Mouse (Mus musculus): Measurements from ENCODE around the gene Uqcc2. TPM values are rescaled to one million over a fixed set of nuclear protein-coding genes. Genes with fewer than 3 reads are reported as not detected.

The Uqcc2 gene
- polyA plus RNA-seq, 1 experiment from 2014 or later = 266 TPM

DNA sequence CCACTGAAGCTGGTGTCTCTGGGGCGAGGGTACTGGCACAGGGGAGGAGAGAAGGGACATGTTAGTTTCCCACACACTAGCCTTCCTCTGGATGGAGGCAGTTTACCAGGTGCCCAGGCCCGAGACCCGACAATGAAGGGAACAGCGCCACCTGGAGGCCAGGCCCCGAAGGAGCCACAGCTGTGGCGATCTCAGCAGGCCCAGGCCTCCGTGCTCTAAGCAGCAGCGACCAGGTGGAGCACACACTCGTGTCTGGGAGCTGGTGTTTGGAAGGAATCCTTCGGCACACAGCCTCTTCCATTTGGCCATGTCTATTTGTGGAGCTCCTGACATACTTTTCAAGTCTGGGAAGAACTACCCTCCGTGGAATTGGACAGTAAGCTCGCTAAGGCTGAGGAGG is 8.5 kb downstream of the Uqcc2 start:
- DNase-seq (ENCODE audit: low spot score) = peak; percentile 78

GRCm38 (mm10) chr17:27123813-27124375 is 9.8 kb downstream of the Uqcc2 start:
- DNase-seq (ENCODE audit: low spot score) = no peak

DNA sequence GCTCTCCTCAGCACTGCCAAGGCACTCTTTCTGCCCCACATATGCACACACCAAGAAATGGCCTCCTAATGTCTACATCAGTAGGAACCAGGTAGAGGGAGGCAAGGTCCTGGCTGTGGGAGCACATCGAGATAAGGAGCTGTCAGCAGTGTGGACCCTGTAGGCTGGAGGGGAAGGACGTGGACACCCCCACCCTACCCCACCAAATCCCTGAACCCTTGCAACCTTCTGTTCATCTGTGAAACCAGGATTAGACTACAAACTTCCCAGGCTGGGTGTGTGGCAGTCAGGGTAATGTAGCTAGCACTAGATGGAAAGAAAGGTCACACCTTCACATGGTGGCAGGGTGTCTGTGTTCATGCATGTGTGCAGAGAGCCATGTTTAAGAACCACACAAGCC is 10.6 kb downstream of the Uqcc2 start:
- no peak for DNase-seq (ENCODE audit: low spot score)

GRCm38 (mm10) chr17:27122701-27123100 is 11.0 kb downstream of the Uqcc2 start:
- no peak for DNase-seq (ENCODE audit: low spot score)

GRCm38 (mm10) chr17:27121781-27122180 is 11.9 kb downstream of the Uqcc2 start:
- DNase-seq (ENCODE audit: low spot score) = no peak

- no peak for DNase-seq (ENCODE audit: low spot score)
Measured at GRCm38 (mm10) chr17:27121266-27121665, 12.4 kb downstream of the Uqcc2 start.

GRCm38 (mm10) chr17:27120561-27121024 is 13.1 kb downstream of the Uqcc2 start:
- peak; percentile 16 for DNase-seq (ENCODE audit: low spot score)

DNA sequence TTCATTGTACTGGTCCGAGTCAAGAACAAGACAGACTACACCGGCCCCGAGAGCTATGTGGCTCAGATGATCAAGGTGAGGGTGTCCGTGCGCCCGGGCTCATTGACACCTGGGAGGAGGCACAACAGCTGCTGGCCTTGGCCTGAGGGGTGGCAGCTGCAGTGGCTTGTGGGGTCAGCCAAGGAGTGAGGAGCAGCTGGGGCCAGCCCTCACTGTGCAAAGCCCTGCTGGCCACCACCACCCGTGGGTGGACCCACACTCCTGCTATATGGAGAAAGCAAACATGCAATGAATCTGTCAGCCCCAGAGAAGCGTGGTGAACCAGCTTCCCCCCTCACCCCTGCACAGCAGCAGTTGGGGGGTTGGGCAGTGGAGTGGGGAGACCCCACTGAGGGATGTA is 13.8 kb downstream of the Uqcc2 start:
- no peak for DNase-seq (ENCODE audit: low spot score)

DNA sequence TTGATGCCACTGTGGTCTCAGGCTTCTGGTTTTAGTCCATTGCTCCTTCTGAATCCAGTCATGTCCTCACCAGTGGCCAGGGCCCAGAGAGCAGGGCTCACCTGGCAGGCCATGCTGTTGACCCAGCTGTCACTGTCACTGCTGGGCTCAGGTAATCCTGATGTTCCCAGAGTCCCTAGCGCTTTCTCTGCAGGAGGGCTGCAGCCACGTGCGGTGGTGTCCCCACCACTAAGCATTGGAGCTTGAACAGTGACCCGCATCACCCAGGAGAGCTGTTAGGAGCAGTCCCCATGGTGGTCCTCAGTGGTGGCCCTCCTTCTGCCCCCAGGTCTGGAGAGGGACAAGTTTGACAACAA is 14.2 kb downstream of the Uqcc2 start:
- no peak for DNase-seq (ENCODE audit: low spot score)

DNA sequence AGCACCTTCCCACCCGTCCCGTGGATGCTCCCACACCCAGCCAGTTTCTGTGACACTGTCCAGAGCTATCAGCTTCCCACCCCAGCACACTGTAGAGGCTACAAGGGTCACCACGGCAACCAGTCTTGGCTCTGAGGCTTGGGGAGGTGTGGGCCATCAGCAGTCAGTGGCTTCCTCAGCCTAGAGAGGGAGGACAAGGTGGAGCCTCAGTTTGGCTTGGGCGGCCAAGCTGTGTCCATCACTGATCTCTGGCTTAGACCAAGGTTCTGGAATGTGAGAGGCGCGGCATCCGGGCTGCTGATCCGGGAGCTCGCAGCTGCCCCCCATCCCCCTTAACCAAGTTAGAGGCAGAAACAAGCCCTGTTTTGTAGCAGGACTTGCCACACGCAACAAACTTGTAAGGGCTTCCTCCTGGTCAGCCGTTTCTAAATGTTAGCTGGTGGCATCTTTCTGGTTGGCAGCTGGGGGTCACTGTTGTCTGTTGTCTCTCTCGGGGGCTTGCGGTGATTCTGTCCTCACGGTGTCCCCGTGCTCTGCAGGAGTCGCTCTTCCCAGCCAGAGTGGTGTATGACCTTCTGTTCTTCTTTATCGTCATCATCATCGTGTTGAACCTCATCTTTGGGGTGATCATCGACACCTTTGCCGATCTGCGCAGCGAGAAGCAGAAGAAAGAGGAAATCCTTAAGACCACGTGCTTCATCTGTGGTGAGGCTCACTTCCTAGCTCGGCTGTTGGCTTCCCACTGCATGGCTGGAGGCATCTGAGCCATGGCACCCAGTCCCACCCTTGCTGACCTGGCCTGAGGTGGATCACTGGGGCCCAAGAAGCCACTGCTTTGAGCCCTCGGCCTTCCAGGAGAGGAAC is 14.8 kb downstream of the Uqcc2 start:
- DNase-seq (ENCODE audit: low spot score) = peak; percentile 21

DNA sequence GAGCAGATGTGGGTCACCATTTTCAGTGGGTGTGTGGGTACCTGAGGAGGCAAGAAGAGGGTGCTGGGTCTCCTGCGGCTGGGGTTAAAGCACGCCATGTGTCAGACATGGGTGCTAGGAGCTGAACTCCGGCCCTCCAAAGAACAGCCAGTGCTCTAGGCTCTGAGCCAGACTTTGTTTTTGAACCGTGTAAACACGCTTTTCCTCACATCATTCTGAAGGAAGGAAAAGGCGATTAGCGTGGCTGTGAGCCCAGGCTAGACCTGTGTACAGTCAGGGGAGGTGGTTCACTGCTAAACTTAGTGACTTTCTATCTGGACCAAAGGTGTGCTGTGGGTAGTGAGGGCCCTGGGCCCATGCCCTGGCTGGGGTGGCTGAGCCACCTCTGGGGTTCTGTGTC is 23.6 kb downstream of the Uqcc2 start:
- DNase-seq (ENCODE audit: low spot score) = no peak

DNA sequence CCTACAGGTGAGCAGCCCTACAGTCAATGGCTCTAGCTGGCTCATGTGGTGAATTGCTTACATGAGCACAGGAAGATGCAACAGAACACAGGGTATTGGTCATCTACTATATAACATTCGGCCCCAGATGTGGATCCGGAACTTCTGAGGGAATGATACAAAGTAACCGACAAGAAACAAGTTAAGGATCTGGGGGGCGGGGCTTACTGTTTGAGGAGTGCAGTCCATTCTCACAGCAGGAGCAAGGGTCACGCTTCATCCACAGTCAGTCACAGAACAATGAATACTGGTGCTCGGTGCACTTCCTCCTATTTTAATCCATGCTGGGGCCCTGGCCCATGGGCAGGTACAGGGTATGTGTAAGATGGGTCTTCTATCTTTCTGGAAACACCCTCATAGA is 25.8 kb downstream of the Uqcc2 start:
- DNase-seq (ENCODE audit: low spot score) = no peak

- DNase-seq (ENCODE audit: low spot score) = peak; percentile 53
Measured at GRCm38 (mm10) chr17:27106745-27107144, 27.0 kb downstream of the Uqcc2 start.

DNA sequence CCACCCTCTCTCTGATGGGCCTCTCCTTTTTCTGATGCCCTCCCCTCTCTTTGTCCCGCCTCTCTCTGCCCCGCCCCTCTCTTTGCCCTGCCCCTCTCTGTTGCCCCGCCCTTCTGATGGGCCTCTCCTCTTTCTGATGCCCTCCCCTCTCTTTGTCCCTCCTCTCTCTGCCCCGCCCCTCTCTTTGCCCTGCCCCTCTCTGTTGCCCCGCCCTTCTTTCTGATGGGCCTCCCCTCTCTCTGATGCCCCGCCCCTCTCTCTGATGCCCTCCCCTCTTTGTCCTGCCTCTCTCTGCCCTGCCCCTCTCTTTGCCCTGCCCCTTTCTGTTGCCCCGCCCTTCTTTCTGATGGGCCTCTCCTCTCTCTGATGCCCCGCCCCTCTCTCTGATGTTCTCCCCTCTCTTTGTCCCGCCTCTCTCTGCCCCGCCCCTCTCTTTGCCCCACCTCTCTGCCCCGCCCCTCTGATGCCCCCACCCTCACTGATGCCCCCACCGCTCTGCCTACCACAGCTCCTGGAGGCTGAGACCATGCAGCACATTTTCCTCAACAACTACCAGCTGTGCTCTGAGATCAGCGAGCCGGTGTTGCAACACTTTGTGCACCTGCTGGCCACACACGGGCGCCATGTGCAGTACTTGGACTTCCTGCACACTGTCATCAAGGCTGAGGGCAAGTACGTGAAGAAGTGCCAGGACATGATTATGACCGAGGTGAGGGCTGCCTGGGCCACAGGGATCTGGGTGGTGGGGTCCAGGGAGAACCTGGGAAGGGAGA is 27.8 kb downstream of the Uqcc2 start:
- no peak for DNase-seq (ENCODE audit: low spot score)

DNA sequence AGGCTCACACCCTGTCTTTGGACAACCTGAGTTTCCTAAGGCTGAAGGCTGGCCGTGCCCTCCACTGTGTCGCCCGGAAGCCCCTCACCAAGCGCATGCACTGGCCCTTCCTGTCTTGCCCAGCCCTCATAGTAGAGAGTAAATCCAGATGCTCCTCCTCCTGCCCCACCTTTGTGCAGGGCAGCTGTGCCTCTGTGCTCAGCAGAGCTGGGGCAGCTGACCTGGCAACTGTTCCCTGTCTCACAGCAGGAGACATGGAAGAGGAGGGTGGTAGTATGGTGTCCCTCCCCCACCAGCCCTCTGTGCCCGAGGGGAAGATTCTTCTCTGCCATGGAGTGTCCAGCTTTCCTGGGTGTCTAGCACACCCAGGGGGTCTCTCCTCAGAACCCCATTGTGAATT is 32.0 kb downstream of the Uqcc2 start:
- DNase-seq (ENCODE audit: low spot score) = no peak

DNA sequence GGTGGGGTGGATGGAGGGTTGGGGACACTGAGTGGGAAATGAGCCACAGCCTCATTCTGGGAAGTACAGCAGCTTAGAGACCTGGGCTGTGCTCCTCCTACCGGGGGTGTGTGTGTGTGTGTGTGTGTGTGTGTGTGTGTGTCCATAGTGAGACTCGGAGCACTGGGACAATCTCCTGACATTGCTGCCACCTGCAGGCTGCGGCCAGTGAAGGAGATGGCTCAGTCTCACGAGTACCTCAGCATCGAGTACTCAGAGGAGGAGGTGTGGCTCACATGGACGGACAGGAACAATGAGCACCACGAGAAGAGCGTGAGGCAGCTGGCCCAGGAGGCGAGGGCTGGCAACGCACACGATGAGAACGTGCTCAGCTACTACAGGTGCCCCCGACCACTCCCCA is 38.0 kb downstream of the Uqcc2 start:
- DNase-seq (ENCODE audit: low spot score) = no peak

- DNase-seq (ENCODE audit: low spot score) = no peak
Measured at GRCm38 (mm10) chr17:27090068-27090467, 43.6 kb downstream of the Uqcc2 start.

DNA sequence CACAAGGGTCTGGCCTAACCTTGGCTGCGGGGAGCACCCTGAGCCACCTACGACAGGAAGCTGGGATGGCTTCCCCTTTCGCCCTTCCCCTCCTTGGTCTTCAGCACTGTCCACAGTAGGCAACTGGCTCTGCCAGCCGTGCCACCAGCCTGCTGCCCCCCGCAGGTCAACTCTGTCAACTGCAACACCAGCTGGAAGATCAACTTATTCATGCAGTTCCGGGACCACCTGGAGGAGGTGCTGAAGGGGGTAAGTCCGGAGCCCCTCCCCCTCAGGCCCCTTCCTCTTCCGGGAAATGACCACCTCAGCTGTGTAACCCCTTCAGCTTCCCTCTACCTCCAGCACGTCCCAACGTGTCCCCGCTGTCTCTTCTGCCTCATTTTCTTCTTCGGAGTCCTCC is 46.3 kb downstream of the Uqcc2 start:
- peak; percentile 60 for DNase-seq (ENCODE audit: low spot score)

- DNase-seq (ENCODE audit: low spot score) = peak; percentile 79
Measured at GRCm38 (mm10) chr17:27085676-27086075, 48.0 kb downstream of the Uqcc2 start.

DNA sequence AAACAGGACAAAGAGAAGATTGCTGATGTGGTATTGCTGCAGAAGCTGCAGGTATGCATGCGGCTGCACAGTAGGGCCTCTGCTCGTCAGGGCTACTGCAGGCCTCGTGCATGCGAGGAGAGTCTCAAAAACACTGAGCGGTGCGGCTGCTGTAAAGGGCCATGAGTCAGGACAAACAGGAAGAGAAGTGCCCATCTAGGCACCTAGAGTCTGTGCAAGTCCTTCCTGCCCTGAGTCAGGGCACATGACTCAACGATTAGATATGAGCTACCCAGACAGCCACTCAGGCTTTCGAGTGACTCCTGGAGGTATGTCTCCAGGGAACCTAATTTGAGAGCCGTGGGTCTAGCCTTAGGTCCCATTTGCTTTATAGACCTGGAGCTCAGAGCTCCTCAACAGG is 50.1 kb downstream of the Uqcc2 start:
- DNase-seq (ENCODE audit: low spot score) = no peak

DNA sequence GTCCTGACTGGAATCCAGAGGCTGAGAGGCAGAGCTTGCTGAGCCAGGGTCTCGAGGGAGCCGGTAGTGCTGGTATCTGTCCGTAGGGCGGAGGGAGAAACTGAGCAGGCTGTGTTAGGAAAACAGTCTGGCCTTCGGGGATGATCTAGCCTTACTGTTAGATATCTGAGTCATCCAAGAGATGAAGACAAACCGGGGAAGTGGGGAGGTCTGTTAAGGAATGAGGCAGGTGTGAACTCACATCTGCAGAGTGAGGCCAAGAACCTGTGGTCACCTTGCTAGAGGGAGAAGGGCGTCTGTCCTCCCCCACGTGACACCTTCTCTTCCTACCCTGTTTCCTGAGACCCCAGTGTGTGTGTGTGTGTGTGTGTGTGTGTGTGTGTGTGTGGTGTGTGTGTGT is 50.9 kb downstream of the Uqcc2 start:
- DNase-seq (ENCODE audit: low spot score) = no peak

GRCm38 (mm10) chr17:27081868-27082267 is 51.8 kb downstream of the Uqcc2 start:
- DNase-seq (ENCODE audit: low spot score) = no peak

Measured in thymus, postnatal 0 days (tissue).